Mouse (Mus musculus): ENCODE data around the gene Hfe2. TPM values are rescaled to one million over a fixed set of nuclear protein-coding genes. Genes with fewer than 3 reads are reported as not detected.
A peak's percentile ranks its signal among the peaks of the same experiment; 100 is the strongest.
"Not testable (repeated sequence)": the region's sequence is repeated elsewhere in the genome, so short reads cannot be mapped to it uniquely, and the experiment has no call there.

Gene Hfe2
- total RNA-seq, 2 experiments from 2014 or later, result not detected

DNA sequence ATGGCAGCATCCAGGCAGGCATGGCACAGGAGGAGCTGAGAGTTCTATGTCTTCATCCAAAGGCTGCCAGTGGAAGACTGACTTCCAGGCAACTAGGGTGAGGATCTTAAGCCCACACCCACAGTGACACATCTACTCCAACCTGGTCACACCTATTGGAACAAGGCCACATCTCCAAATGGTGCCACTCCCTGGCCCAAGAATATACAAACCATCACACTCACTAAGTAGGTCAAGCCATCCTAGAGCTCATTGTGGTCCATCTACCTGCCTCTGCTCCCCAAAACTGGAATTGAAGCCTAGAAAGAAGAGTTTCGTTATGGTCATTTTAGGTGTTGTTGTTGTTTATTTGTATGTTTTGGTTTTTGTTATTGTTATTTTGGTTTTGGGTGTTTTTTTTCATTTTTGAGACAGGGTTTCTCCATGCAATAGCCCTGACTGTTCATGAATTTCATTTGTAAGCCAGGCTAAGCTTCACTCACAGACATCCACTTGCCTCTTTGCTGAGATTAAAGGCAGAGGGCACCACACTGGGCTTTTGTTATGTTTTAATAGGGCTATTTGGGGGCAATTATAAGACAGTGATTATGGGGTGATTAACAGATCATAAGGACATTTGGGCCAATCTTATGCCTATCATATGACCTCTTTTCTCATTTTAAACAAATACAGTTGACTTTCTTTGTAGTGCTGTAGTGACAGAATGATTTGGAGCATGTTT, 29.3 kb upstream of the Hfe2 start:
- no peak for ATAC-seq (replicated peaks; ENCODE audit: poor library complexity)

DNA sequence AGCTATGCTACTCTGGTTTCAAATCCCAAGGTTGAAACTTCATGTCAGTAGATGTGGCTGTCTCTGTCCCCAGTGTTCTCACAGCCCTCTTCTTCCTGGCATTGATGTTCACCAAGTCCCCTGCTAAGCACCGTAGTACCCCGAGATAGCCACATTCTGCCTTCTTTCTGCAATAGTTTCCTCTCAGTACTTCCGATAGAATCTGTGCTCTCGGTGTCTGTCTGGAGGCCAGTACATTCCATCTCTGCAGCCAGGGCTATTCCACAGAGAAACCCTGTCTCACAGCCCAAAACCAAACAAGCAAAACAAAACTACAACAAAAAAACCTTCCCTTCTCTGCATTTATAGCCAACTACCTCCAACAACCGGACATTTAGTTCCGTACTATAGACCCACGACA, 28.8 kb upstream of the Hfe2 start:
- no peak for ATAC-seq (replicated peaks; ENCODE audit: poor library complexity)

DNA sequence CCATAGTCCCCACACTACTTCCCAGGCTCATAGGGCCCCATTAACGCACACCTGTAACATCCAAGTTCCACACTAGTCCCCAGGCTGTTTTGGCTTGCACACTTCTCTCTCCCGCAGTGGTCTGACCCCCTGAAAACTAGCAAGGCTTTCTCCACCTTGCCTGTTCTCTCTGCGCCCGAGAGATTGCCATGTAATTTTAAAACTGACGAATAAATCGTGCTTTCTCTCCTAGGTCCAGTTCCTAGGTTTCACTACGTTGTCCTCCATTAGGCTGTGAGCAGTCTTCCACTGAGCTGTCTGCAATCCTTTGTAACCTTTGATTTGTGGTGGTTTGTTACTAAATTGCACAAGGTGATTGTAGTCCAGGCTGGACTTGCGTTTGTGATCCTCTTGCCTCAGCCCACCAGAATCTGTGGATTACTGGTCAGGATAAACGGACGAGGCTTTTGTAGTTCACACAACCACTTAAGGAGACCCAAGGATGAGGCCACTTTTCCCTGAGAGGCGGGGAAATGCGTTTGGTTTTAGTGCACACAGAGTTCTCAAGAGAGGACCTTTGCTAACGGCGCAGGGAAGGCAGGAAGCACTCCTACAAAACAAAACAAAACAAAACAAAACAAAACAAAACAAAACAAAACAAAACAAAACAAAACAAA, 28.2 kb upstream of the Hfe2 start:
- not testable (repeated sequence) for ATAC-seq (replicated peaks; ENCODE audit: poor library complexity)

DNA sequence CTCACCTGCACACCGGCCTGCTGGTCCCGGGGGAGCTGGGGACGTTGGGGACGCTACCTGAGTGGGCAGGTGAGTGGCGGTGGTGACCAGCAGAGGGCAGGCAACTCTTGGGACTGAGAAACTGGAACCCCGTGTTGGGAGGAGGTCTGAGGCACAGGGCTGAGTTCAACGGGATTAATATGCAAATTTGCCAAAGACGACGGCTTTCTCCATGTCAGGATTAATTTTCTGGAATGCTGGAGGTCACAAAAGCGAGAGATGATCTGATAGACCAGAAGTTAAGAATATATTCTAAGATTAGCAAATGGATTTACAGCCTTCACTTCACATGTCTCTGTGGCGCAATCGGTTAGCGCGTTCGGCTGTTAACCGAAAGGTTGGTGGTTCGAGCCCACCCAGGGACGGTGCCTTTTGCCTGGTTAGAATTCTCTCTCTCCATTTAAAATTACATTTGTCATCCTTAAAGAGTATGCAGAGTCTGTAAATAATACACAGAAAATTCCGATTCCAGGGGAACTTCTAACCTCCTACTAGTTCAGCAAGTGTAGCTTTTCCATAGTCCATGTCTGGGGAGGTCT, 27.4 kb upstream of the Hfe2 start:
- peak; percentile 29 for ATAC-seq (replicated peaks; ENCODE audit: poor library complexity)

DNA sequence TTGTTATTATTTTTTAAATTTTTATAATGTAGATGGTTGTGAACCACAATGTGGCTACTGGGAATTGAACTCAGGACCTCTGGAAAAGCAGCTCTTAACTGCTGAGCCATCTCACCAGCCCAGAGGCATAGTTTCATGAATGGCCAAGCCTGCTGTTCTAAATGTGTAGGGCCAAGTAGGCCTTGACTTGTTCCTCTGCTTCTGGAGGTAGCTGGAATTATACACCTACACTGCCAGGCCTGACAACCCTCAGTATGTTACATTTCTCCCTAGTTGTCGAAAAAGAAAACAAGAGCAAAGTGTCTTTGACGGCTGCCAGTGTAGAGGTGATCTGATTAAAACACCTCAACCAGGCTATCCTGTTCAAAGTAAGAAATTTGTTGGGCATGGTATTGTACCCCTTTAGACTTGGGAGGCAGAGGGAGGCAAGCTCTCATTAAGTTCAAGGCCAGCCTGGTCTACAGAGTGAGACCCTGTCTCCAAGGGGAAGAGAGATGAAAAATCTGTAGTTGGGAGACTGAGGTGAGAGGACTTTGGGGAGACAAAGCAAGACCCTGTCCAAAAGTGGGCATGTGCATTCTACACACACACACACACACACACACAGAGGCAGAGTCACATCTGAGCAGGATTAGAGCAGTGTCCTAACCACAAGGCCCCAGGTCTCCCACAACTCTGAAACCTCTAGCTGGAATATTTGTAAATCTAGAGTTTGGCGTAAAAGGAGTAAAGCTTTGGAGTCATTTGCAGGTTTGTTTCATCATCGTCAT, 26.3 kb upstream of the Hfe2 start:
- ATAC-seq (replicated peaks; ENCODE audit: poor library complexity), result no peak

DNA sequence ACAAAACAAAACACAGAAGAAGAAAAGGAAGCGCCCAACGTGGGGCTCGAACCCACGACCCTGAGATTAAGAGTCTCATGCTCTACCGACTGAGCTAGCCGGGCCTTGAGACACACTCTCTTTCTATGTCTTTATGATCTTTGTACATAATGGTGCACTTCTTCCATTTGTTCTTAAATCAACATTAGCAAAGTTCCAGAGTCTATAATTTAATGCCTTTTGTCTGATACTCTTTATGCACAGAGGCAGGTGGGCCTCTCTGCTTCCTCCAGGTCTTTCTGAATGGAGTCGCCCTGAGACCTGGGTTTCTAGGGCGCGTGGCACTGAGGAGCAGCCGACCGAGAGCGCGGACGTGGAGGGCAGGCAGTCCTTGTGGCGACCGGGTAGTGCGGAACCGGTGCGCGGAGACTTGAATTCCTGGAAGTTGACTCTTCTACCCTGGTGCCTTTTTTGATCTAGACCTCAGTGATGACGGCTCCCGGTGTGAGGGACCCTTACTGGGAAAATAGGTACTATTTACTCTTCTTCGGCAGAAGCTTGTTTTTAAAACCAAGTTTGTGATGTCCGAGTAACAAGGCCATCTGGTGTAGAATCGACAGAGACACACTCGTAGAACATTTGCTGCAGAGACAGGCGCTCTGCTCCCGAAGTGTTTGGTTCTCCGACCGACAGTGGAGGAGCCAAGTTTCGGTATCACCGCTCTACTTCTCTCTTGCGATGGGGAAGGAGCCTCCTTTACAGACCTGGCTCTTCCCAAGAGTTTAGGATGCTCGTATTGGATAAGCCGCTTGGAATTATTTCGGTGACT, 25.3 kb upstream of the Hfe2 start:
- peak; percentile 25 for ATAC-seq (replicated peaks; ENCODE audit: poor library complexity)

DNA sequence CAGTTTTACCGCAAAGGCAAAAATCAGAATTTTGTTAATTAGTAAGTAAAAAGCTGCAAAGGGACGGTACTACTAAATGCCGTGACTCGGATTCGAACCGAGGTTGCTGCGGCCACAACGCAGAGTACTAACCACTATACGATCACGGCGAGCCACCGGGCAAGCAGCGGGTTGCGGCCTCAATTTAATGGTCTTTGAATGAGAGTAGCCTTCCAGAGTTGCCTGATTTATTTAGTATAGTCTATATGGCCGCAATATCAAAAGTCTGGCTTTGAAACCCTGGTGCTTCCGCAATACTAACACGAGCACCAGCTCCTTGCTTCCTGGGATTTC, 24.7 kb upstream of the Hfe2 start:
- peak; percentile 25 for ATAC-seq (replicated peaks; ENCODE audit: poor library complexity)

DNA sequence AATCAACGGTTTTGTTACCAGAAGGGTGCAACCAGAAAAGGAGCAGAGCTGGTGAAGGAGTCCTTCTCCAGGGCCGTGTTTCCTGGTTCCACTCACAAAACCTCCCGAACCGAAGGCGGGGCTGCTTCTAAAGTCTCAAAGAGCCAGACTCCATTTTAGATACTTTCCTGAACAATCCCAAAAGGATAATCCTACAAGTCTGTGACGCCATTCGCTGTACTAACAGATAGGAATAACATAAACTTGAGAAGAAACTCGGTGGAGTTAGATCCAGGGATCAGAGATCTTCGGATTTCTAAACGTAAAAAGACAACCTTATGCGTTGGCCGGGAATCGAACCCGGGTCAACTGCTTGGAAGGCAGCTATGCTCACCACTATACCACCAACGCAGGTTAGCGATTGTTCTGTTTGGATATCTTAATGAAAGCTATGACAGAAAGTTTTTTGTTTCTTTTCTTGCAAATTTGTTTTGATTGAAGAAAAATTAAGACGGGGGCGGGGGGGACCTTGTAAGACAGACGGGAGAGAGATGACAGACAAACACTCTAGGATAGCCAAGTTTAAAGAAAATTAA, 24.2 kb upstream of the Hfe2 start:
- peak; percentile 29 for ATAC-seq (replicated peaks; ENCODE audit: poor library complexity)

DNA sequence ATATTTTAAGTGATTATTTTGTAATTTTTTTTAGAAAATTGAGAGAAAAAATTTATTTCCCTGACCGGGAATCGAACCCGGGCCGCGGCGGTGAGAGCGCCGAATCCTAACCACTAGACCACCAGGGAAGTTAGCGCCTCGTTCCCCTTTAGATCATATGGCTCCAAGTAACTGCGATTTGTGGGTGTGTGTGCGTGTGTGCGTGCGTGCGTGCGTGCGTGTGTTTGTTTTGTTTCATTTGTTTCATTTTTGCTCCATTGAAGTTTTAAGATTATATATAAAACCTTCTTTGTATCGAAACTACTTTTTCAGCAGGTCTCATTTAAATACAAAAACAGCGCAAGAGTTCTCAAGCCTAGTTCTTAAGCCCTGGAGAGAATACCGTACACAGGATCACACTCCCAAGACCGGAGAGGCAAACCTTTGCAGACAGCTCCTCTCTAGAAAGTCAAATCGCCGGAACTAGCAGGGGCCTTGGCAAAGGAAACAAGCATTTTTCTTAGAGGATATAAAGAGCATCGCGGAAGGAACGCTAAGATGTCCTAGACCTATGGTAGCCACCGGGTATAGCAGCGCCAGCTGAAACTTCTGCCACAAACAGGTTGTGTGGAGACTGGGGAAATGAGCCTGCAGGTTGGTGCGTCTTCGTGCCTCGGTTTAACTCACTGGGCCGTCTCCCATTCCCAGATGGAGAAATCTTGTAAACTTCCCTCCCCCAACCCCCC, 23.4 kb upstream of the Hfe2 start:
- 0 out of 2 replicates have a peak, but pooled peaks have one; percentile 21 for ATAC-seq (replicated peaks; ENCODE audit: poor library complexity)

DNA sequence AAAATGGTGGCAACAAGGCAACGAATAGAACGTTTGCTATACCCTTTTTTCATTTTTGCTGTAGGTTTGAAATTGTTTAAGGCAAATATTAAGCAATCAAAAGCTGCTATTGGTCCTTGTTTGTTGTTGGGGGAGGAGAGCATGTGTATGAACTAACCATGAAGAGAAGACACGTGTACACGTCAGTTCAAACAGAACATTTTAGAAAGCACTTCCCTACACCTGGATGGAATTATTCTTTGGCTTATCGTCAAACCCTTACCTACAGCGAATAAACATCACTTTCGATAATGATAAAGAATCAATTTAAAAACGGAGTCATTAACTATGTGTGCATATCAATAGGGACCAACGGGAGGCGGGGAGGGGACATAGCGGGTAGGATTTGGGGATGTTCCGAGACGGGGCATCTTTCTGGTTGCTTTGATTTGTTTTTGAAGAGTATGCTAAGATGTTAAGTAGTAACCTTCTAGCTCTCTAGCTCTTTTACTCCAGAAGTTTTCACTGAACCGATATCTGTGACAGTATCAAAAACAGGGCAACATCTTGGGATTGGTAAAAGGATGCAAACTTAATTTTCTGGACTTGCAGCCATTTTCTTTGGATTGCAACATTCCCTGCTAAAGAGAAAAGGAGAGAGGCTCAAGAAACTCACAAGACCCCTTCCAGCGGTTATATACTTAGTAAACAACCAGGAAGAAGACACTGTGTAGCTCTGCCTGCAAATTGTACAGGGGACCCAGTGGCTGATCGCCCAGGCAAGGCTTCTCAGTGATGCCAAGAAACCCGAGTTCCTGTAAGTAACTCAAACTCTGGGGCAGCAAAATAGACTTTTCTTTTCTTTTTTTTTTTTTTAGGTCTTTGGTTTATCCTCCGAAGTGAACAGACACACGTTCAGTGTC, 22.5 kb upstream of the Hfe2 start:
- ATAC-seq (replicated peaks; ENCODE audit: poor library complexity), result no peak

DNA sequence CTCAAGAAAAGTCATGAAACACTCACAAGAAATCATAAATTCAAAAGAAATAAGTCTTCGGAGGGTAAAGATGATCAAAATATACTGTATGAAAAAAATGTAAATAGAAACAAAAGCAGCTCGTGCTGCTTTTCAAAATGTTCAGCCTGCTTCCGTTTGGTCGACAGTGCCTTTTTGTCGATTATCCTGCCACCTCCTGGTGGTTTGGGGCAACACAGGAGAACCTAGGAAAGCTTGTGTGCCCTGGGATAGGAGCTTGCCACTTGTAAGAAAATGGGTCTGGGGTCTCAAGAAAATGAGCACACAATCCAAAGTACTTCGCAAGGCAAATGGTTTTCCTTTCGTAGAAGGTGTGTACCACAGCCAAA, 21.9 kb upstream of the Hfe2 start:
- peak; percentile 45 for ATAC-seq (replicated peaks; ENCODE audit: poor library complexity)

DNA sequence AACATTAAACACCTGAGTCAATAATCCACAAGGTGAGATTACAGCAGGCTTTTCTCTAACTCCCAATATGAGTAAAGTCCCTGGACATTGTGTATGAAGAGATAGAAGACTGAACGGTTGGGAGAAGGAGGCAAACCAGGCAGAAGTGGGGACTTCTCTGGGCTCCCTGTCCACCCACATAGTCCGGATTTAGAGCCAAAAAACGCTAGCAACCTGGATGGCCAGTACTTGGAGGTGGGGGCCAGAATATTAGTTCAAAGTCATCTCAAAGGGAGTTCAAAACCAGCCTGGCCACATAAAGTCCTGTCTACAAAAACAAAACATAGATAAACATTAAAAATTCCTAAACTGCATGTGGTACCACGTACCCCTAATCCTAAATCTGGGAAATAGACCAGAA, 21.0 kb upstream of the Hfe2 start:
- ATAC-seq (replicated peaks; ENCODE audit: poor library complexity), result no peak

DNA sequence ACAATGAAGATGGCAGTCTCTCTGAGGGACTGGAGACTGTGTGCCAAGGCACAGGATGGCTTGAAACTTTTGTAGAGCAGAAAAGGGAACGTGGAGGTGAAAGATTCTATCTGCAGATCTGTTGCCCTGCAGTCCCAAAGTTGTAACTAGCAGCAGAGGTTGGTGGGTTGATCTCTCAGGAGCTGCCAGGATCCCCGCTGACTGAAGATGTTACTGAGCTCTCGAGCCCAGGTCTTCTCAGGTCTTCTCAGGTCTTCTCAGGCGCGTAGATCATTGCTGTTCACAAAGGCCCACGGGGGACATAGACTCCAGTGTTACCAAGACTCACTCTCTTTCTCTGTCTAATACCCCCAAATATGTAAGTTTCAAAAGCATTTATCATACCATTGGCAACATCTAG, 20.0 kb upstream of the Hfe2 start:
- ATAC-seq (replicated peaks; ENCODE audit: poor library complexity), result no peak

DNA sequence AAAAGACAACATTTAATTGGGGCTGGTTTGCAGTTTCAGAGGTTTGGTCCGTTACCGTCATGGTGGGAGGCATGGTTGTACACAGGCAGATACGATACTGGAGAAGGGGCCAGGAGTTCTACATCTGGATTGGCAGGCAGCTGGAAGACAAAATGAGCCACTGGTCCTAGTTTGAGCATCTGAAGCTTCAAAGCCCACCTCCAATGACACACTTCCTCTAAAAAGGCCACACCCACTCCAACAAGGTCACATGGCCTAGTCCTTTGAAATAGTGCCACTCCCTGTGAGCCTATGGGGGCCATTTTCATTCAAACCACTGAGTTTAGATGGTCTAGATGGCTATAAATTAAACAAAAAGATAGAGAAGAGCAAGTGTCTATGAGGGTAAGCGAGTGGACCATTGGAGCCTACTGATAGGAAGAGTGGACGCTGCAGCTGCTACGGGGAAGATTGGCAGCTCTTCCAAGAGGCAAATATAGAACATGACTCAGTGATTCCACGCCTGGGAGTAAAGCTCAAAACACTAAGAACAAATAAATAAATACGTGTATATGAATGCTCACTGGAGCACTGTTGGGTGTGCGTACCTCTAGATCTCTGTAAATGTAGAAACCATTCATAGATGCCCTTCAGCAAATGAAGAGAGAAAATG, 18.4 kb upstream of the Hfe2 start:
- no peak for ATAC-seq (replicated peaks; ENCODE audit: poor library complexity)

DNA sequence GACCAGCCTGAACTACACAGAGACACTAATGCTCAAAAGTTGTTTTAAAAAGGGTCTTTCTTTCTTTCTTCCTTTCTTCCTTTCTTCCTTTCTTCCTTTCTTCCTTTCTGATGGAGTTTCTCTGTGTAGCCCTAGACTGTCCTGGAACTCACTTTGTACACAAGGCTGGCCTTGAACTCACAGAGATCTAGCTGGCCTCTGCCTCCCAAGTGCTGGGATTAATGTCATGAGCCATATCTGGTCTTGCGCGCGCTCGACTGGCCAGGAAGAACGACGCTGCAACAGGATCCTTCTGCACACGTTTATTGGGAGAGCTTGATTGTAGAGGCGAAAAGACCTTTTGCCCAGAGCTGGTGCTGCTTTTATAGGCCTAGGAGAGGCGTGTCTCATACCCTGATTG, 17.0 kb upstream of the Hfe2 start:
- ATAC-seq (replicated peaks; ENCODE audit: poor library complexity), result not testable (repeated sequence)

DNA sequence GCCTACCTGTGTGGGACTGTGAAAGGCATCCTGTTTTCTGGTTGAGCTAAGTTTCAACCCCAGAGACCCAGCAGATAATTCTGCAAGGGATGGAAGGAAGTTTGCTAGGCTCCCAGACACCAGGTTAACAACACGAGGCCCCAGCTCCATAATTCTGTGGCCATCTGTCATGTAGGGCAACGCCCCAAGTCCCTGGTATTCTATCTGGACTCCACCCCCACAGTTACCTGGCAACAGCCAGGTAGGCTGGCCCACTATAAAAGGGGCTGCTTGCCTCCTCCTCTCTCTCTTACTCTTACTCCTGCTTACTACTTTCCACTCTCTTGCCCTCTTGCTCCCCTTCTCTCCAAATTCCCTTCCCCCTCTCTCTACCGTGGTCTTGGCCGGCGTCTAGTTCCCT, 4.8 kb upstream of the Hfe2 start:
- ATAC-seq (replicated peaks; ENCODE audit: poor library complexity), result no peak

DNA sequence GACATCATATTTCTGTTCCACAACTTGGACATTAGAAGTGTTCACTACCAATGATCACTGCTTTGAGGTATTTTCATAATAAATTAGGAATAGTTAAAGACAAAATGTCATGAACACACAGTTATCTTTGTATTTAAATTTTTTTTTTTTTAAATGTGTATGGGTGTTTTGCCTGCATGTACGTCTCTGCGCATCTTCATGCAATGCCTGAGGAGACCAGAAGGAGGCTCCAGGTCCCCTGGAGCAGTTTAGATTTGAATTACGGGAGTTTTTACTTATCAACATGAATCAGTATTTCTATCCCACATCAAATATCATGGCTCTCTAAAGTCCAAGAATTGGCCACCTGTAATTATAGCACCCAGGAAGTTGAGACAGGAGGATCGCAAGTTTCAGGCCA, 2.8 kb upstream of the Hfe2 start:
- ATAC-seq (replicated peaks; ENCODE audit: poor library complexity), result peak; percentile 60

DNA sequence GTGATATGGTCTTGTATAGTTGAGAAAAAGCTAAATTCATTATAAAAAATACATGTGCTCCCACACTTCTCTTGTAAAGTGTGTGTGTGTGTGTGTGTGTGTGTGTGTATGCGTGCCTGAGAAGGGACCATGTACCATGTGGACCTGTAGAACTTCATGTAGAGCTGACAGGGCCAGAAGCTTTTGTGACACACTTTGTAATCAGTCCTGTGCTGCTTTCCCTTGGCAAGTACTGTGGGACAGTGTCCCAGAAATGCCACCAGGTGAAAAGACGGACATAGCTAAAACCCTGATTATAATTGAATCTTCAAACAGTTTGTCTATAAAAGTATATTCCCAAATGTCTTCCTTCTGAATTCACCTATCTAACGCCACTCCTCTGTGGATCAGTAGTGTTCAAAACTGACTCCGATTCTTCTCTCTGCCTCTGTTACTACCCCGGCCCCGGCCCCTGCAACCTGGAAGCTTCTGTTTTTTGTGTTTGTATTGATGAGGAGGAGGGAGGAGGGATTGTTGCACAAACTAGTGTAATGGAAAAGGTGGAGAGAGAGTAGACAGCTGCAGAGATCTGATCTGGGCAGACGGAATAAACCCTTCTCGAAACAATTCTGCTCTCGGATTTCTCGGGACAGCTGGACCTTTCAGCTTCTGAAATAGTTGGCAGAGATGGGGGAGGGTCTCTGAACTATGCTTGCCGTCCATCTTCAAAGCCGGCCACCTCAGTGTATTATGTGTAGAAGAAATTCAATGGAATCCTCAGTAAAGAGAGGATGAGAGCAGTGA, 753 bp upstream of the Hfe2 start:
- no peak for ATAC-seq (replicated peaks; ENCODE audit: poor library complexity)
